Mouse (Mus musculus) MEL (cell line): Measurements from ENCODE around the gene Stra8. TPM values are rescaled to one million over a fixed set of nuclear protein-coding genes. Genes with fewer than 3 reads are reported as not detected.

ENCODE experiments used
- DNase-seq: peaks from one replicate; pipeline ENCODE4 v3.0.0; 2011; ENCODE audit warnings: low read depth, low spot score
- H3K27ac ChIP-seq: 2 replicates; pipeline ENCODE4 v1.5.1; 2012; ENCODE audit warnings: low read depth, mild to moderate bottlenecking, control low read depth, low read length, moderate library complexity; ENCODE audit not compliant: control insufficient read depth
- H3K27me3 ChIP-seq, 2 experiments: fragments of 150-350 bp in 1 of 2; sonication (generic) in 1 of 2; 2 replicates each; pipeline ENCODE4 v1.6.1; 2012; ENCODE audit warnings: low read length in 2 of 2, mild to moderate bottlenecking in 2 of 2, improper control_type of control experiment in 1 of 2, moderate library complexity in 1 of 2; ENCODE audit not compliant: insufficient read depth in 2 of 2, control insufficient read depth in 1 of 2
- H3K36me3 ChIP-seq, 2 experiments: 2 replicates each; pipeline ENCODE4 v1.6.1; 2012 to 2014; ENCODE audit warnings: low read length in 2 of 2, improper control_type of control experiment in 1 of 2, inconsistent platforms in 1 of 2, mild to moderate bottlenecking in 1 of 2; ENCODE audit not compliant: insufficient read depth in 2 of 2, control insufficient read depth in 1 of 2
- H3K4me1 ChIP-seq, 2 experiments: fragments of 150-350 bp in 1 of 2; sonication (generic) in 1 of 2; 2 replicates each; pipeline ENCODE4 v1.6.1; 2012; ENCODE audit warnings: low read length in 2 of 2, improper control_type of control experiment in 1 of 2, mild to moderate bottlenecking in 1 of 2; ENCODE audit not compliant: insufficient read depth in 2 of 2, control insufficient read depth in 1 of 2
- H3K4me3 ChIP-seq, 2 experiments: fragments of 150-350 bp in 1 of 2; sonication (generic) in 1 of 2; 2 replicates each; pipeline ENCODE4 v1.5.1; 2012; ENCODE audit warnings: low read depth in 2 of 2, low read length in 2 of 2, mild to moderate bottlenecking in 2 of 2, moderate library complexity in 2 of 2, control low read depth in 1 of 2, improper control_type of control experiment in 1 of 2; ENCODE audit not compliant: control insufficient read depth in 1 of 2, insufficient read depth in 1 of 2
- H3K79me2 ChIP-seq: 2 replicates; pipeline ENCODE4 v1.6.1; 2012; ENCODE audit warnings: mild to moderate bottlenecking, low read length, moderate library complexity; ENCODE audit not compliant: control insufficient read depth, poor library complexity, insufficient read depth
- H3K9ac ChIP-seq: 2 replicates; pipeline ENCODE4 v1.6.1; 2012; ENCODE audit warnings: low read depth, mild to moderate bottlenecking, control low read depth, low read length, moderate library complexity; ENCODE audit not compliant: control insufficient read depth, poor library complexity, severe bottlenecking
- H3K9me3 ChIP-seq: fragments of 150-350 bp; sonication (generic); replicated peaks from 2 replicates; pipeline ENCODE4 v1.6.1; 2012; ENCODE audit warnings: mild to moderate bottlenecking, low read length, improper control_type of control experiment, moderate library complexity; ENCODE audit not compliant: insufficient read depth
- BHLHE40 ChIP-seq: IDR thresholded peaks from 2 replicates; pipeline ENCODE4 v1.6.1; 2012; ENCODE audit warnings: low read depth, mild to moderate bottlenecking, inconsistent platforms, low read length, improper control_type of control experiment, borderline replicate concordance
- CHD2 ChIP-seq: IDR thresholded peaks from 2 replicates; pipeline ENCODE4 v1.6.1; 2011; ENCODE audit warnings: low read length, improper control_type of control experiment
- CTCF ChIP-seq, 3 experiments: IDR thresholded peaks in 2 of 3; conservative IDR thresholded peaks in 1 of 3; 2 replicates each; pipeline ENCODE4 v1.5.1; 2011 to 2012; ENCODE audit warnings: low read length in 3 of 3, low read depth in 2 of 3, mild to moderate bottlenecking in 2 of 3, improper control_type of control experiment in 1 of 3, inconsistent platforms in 1 of 3, mixed read lengths in 1 of 3, moderate library complexity in 1 of 3; ENCODE audit not compliant: control insufficient read depth in 1 of 3, insufficient read depth in 1 of 3, poor library complexity in 1 of 3, severe bottlenecking in 1 of 3
- ELF1 ChIP-seq: IDR thresholded peaks from 2 replicates; pipeline ENCODE4 v1.6.1; 2014; ENCODE audit warnings: low read depth, mild to moderate bottlenecking, inconsistent platforms, low read length, improper control_type of control experiment, moderate library complexity
- EP300 ChIP-seq, 2 experiments: IDR thresholded peaks; 2 replicates each; pipeline ENCODE4 v1.6.1; 2011; ENCODE audit warnings: improper control_type of control experiment in 2 of 2, low read length in 2 of 2, low read depth in 1 of 2, mild to moderate bottlenecking in 1 of 2
- ETS1 ChIP-seq: IDR thresholded peaks from 2 replicates; pipeline ENCODE4 v1.6.1; 2012; ENCODE audit warnings: low read depth, mild to moderate bottlenecking, inconsistent platforms, low read length, improper control_type of control experiment, moderate library complexity
- MYC ChIP-seq: IDR thresholded peaks from 2 replicates; pipeline ENCODE4 v1.6.1; 2011; ENCODE audit warnings: low read depth, mild to moderate bottlenecking, low read length, improper control_type of control experiment, moderate library complexity
- NELFE ChIP-seq: IDR thresholded peaks from 2 replicates; pipeline ENCODE4 v1.6.1; 2011; ENCODE audit warnings: low read depth, low read length, improper control_type of control experiment
- POLR2A ChIP-seq, 2 experiments: IDR thresholded peaks; 2 replicates each; pipeline ENCODE4 v1.6.1; 2011 to 2012; ENCODE audit warnings: low read length in 2 of 2, mild to moderate bottlenecking in 2 of 2, control low read depth in 1 of 2, improper control_type of control experiment in 1 of 2, low read depth in 1 of 2, moderate library complexity in 1 of 2; ENCODE audit not compliant: control insufficient read depth in 1 of 2, insufficient read depth in 1 of 2, poor library complexity in 1 of 2
- POLR2AphosphoS5 ChIP-seq: IDR thresholded peaks from 2 replicates; pipeline ENCODE4 v1.6.1; 2012; ENCODE audit warnings: low read depth, borderline replicate concordance, mild to moderate bottlenecking, inconsistent platforms, low read length, moderate library complexity, mixed read lengths
- RAD21 ChIP-seq: IDR thresholded peaks from 2 replicates; pipeline ENCODE4 v1.6.1; 2011; ENCODE audit warnings: mild to moderate bottlenecking, low read depth, low read length, improper control_type of control experiment
- SIN3A ChIP-seq: IDR thresholded peaks from 2 replicates; pipeline ENCODE4 v1.6.1; 2012; ENCODE audit warnings: low read length, improper control_type of control experiment, inconsistent platforms
- SMC3 ChIP-seq: IDR thresholded peaks from 2 replicates; pipeline ENCODE4 v1.6.1; 2011; ENCODE audit warnings: low read depth, low read length, improper control_type of control experiment
- UBTF ChIP-seq: IDR thresholded peaks from 2 replicates; pipeline ENCODE4 v1.6.1; 2012; ENCODE audit warnings: low read depth, mild to moderate bottlenecking, inconsistent platforms, low read length, improper control_type of control experiment, moderate library complexity, borderline replicate concordance; ENCODE audit not compliant: insufficient read depth
- USF2 ChIP-seq, 2 experiments: IDR thresholded peaks; 2 replicates each; pipeline ENCODE4 v1.6.1; 2011 to 2012; ENCODE audit warnings: improper control_type of control experiment in 2 of 2, low read length in 2 of 2, borderline replicate concordance in 1 of 2, inconsistent platforms in 1 of 2, low read depth in 1 of 2, mild to moderate bottlenecking in 1 of 2; ENCODE audit not compliant: insufficient read depth in 1 of 2
- ZKSCAN1 ChIP-seq: IDR thresholded peaks from 2 replicates; pipeline ENCODE4 v1.6.1; 2012; ENCODE audit warnings: low read depth, mild to moderate bottlenecking, inconsistent platforms, low read length, improper control_type of control experiment, moderate library complexity
- polyA plus RNA-seq, 2 experiments: library from polyadenylated mRNA; stranded (reverse) in 1 of 2; unstranded in 1 of 2; fragments of >175 nt in 1 of 2; fragments of >200 nt in 1 of 2; gene quantifications; 2 replicates each; pipeline versions ENCODE4 v1.2.1 to v1.2.4; 2012; ENCODE audit warnings: low replicate concordance in 2 of 2, low read depth in 1 of 2; ENCODE audit not compliant: insufficient read length in 2 of 2, insufficient read depth in 1 of 2, missing spikeins in 1 of 2
- total RNA-seq: library from RNA; depleted of rRNA; stranded (reverse); fragments of 300-350 nt; gene quantifications from 2 replicates; pipeline ENCODE4 v1.2.3, GENCODE M21; 2012

Gene Stra8
- total and polyA plus RNA-seq, 3 experiments, result not detected

DNA sequence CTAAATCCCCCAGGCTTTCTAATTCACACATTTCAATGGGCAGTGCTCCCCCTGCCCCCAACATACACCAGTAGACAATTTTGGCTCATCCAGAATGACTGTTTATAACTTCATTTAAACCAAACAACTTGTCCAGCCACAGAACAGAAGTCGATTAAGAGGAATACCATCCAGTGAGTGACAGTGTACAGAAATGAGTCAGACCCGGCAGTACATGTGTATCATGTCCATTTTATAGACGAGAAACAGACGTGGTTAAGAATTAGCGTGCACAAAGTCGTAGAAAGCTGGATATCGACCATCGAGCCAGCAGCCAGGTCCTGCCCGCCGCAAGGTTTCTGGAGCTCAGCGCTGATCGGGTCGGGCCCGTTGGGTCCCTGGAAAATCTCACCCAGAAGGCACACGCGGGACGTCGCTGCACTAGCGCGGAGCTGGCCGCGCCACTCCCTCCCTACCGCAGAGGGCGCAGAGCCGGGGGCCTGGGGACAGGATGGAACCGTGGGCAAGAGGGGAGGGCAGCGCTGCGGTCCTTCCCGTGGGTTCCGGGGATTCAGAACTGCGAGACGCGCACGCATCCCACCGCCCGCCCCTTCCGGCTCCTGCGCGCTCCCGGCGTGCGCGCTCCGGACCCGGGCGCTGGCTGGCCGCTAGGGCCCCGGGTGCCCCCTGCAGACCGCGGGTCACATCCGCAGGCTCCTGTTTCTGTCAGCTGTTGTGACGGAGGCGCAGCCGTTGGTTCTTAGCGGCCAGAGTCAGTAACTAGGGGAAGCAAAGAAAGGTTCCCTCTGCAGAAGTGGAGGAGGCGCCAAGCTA lies 42.2 kb upstream of the Stra8 start, which contains the start of gene Cyren (continued):
- TF ChIP-seq SIN3A (peak; percentile 83), POLR2AphosphoS5 (0 out of 2 replicates have a peak, but pooled peaks have one; percentile 50), MYC (no peak), NELFE (peak; percentile 84)

DNA sequence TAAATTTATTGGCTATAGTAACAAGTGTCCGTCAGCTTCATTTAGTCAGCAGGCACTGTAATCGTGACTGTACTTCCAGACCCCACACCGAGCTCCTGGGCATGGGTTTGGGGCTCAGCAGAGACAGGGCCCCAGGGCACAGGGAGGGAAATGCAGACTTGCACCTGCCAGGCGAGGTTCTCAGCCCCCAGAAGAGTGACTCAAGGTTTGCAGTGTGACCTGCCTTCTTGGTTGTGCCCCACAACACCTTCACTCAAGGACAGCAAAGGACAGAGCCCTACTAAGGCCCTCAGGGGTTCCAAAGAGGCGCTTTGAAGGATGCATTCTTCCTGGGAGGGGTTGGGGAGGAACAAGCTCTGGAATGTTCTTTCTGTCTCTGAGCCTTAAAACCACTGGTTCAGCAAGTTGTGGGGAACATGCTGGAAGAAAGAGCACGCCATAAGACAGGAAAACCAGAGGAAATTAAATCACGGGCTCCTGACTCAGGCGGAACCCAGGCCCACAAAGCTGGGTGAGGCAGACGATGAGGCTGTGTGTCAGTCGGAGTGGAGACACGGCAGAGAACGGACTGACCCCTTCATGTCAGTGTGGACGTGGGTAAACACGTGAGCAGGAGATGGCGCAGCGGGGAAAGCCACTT lies 40.7 kb upstream of the Stra8 start:
- Histone ChIP-seq H3K27ac (no peak overlapping the region), H3K9ac (no peak overlapping the region), H3K36me3 (peaks cover 0 to 11% of the 10 kb centered on the region in 2 experiments; a peak in 2 of 4 replicates), H3K4me1 (peaks cover 5 to 31% of the 10 kb centered on the region in 2 experiments; a peak in 3 of 4 replicates), H3K79me2 (peaks cover 13% of the 10 kb centered on the region), H3K27me3 (no peaks in the 10 kb centered on the region), H3K4me3 (no peak overlapping the region), H3K9me3 (no peaks in the 10 kb centered on the region)
- no peak for DNase-seq
- no peak for TF ChIP-seq ZKSCAN1
- no peak for TF ChIP-seq SMC3
- TF ChIP-seq ETS1, result no peak
- TF ChIP-seq ELF1, result no peak
- TF ChIP-seq, all 39 proteins: peak for 0

DNA sequence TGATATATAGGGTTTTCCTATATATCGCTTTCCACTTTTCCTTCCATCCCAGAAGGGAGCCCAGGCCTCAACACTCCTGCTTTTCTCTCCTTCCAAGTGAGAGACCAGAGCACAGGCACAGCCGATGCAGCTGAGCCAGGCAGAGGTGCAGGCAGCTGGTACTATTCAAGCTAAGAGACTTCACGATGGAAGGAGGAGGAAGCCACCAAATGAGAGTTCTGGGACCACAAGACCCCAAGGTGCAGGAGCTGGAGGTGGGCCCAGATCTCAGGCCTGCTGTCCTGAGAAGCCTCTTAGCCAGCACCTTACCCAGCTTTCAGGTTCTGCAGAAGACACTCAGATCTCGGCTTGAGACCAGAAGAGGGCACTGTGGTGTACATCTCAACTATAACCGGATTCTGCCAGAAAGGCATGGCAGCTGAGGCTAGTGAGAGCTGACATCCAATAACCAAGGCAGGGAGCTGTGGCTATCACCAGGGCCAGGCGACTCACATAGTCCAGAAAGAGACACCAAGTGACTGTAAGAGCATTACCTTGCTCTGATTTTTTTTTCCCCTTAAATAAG lies 40.0 kb upstream of the Stra8 start:
- Histone ChIP-seq H3K9ac (no peak overlapping the region), H3K9me3 (no peaks in the 10 kb centered on the region), H3K4me1 (peaks cover 2 to 25% of the 10 kb centered on the region in 2 experiments; a peak in 3 of 4 replicates), H3K79me2 (peaks cover 10% of the 10 kb centered on the region), H3K27ac (no peak overlapping the region), H3K4me3 (no peak overlapping the region), H3K27me3 (no peaks in the 10 kb centered on the region), H3K36me3 (peaks cover 0 to 7% of the 10 kb centered on the region in 2 experiments; a peak in 1 of 4 replicates)
- DNase-seq, result peak; percentile 62
- TF ChIP-seq CTCF (IDR thresholded peaks at IDR 0.05 in 2 of 3, conservative IDR thresholded peaks at IDR 0.05 in 1 of 3; ENCODE audit: control insufficient read depth in 1 of 3, insufficient read depth in 1 of 3, low read depth in 2 of 3, low read length in 3 of 3, poor library complexity in 1 of 3, severe bottlenecking in 1 of 3), result peak; percentile 19 to 56 (median 41); a peak in 4 of 6 replicates
- no peak for TF ChIP-seq NELFE
- no peak for TF ChIP-seq BHLHE40
- TF ChIP-seq RAD21, result peak; percentile 35
- no peak for TF ChIP-seq POLR2A (IDR thresholded peaks at IDR 0.05; ENCODE audit: control insufficient read depth in 1 of 2, insufficient read depth in 1 of 2, low read depth in 1 of 2, low read length in 2 of 2, poor library complexity in 1 of 2)
- no peak for TF ChIP-seq USF2 (IDR thresholded peaks at IDR 0.05; ENCODE audit: borderline replicate concordance in 1 of 2, insufficient read depth in 1 of 2, low read depth in 1 of 2, low read length in 2 of 2)
- TF ChIP-seq SMC3, result peak; percentile 64
- no peak for TF ChIP-seq EP300 (IDR thresholded peaks at IDR 0.05; ENCODE audit: low read depth in 1 of 2, low read length in 2 of 2)
- no peak for TF ChIP-seq UBTF
- TF ChIP-seq CHD2, result no peak
